Mouse (Mus musculus): ENCODE measurements around the gene Kcne2. TPM values are rescaled to one million over a fixed set of nuclear protein-coding genes. Genes with fewer than 3 reads are reported as not detected.

The Kcne2 gene
- not detected in 2 replicates for polyA plus RNA-seq (2012; rRNA removed)

DNA sequence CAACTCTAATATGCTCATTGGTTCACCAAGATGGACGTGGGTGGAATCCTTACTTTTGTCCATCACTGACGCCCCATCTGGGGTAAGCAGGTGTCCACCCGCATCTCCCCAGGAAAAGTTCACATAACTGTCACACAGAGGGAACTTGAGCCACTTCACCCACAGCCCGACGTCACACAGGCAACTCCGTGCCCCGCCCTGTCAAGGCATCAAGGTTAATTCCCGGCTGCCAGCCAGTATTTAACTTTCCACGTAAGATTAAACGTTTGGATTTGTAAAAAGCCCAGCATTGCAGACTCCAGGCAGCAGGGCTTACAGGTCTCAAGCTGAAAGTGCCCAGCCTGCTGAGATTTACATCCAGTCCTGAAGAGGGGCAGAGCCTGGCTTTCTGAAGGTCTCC is at the start of gene Kcne2:
Kcne2 (plus strand) TSS at position 289 of the 400 bp plus-strand sequence.
- no peak for DNase-seq (ENCODE audit: low read depth)

DNA sequence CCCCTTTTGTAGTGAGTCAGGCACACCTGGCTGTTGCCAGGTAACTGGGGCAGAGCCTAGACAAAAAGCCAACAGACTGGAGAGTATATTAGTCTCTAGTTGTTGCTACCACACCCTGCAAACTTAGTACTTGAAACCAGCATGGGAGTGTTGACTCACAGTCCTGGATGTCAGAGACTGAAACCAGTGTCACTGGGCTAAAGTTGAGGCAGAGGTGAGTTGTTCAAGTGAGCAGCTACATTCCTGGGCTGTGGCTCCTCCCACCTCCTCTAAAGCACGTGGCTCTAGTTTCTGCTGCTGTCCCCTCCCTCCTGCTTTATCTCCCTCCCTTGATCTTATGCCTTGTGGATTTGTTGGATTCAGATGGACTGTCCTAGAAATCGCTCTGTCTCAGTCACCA is 46.3 kb upstream of the Kcne2 start:
- DNase-seq (ENCODE audit: low read depth): no peak

DNA sequence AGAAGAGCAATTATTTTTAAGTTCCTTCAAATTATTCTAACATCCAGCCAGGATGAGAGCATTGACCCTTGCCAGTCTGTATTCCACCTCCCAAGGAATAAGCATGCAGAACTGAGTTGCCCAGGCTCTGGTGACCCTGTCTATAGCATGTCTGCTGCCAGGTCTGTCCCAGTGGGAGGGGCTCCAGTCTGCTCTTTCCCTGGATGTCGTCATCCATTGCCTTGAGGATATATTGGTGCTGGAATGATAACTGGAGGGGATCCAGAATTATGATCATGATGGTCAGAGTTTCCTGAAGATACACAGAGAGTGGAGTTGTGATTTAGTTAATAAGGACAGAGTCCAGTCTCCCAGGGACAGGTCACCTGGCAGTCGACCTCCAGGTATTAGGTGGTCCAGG is 45.2 kb upstream of the Kcne2 start:
- no peak for DNase-seq (ENCODE audit: low read depth)

DNA sequence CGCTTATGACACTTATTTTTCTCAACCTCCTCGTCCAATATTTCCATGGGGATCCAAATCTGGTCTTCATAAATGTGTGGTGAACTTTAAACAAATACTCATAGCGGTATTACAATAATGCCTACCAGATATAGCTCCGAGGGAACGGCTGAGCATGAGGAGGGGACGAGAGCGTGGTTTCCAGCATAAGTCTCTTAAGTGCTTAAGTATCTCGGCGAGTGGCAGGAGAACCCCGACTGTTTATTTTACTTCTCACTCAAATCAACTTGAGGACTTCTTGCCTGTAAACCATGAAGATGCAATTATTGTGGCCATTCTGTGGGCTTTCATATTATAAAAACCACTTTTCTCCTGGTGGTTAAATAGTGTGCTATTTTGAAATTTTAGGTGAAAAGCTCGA is 44.5 kb upstream of the Kcne2 start:
- DNase-seq (ENCODE audit: low read depth): no peak

DNA sequence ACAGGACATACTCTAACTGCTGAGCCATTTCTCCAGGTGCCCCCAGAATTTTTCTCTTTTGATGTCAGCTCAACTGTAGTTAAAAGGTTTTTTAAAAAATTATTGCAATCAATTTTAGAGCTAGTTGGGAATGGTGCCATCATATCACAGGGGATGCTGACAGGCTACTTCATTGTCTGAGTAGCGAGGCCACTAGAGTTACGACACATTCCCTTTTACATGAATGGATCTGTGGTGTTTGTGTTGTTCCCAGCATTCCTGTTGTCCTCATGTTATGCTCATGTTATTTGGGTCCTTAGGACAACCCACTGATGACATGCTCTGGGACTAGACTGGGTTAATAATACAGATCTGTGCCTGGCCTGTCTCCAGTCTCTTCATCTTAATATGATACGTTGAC is 42.5 kb upstream of the Kcne2 start:
- no peak for DNase-seq (ENCODE audit: low read depth)

DNA sequence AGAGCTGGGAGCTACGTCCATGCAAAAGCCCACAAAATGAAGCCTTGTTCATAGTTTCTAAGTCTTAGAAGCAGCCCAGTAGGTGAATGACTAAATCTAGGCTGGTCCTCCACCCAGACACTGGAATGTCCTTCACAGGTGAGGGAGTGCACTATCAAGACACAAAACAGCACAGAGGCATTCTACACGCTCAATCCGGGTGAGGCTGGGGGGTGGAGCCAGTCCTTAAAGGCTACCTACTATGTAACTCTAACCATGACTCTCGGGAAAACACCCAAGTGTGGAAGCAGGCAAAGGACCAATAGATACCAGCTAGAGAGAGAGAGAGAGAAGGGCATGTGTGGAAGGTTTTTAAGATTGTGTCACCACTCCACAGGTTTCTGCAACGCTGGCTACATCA is 41.7 kb upstream of the Kcne2 start:
- DNase-seq (ENCODE audit: low read depth): no peak

DNA sequence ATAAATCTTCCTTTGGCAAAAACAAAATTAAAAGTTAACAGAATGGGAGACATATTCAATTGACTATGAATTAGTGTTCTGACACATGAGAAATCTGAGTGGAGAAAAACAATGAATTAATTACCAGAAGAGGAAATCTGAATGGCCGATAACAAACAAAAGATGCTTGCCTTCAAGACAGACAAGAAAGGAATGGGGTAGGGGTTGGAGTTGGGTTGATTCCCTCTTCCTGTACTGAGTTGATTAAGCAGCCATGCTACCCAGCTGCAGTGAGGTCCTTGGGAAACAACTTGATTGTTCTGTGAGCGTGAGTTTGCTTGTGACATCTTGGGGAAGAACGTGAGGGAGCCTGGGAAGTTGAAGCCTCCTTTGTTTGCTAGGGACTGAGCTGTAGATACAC is 37.9 kb upstream of the Kcne2 start:
- no peak for DNase-seq (ENCODE audit: low read depth)

DNA sequence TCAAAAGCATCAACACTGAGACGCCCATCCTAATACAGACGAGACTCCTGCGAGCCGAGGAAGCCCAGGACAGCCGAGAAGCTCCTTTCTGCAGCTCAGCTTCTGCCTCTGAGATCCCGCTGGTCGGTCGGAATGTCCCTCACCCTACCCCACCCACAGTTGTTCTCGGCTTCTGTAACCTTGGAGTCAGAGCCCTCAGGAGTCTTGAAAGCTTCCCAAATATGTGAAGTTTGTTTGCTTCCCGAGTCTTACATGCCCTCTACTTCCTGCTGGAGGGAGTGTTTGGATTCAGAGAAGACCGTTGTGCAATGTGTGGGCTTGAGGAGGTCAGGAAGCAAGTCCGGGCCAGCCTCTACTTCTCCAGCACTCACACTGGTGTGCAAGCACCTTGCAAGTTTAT is 24.3 kb upstream of the Kcne2 start:
- DNase-seq (ENCODE audit: low read depth): peak; percentile 76

DNA sequence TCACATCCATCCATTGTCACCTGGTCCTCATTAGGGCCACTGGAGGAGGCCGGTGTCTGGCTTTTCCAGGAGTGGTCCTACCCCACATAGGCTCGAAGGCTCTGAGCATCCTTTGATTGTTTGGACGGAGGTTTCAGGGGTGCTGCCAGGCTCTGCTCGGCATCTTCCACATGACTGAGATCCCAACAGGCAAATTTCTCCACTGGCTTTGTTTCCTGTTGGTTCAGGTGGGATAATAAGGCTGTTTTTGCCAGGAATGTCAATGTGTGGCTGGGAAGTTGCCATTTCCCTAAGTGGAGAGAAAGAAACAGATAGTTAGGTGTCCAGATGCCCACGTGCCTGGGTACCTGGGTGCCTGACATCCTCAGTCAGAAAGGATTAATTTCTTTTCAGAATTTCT is 17.7 kb upstream of the Kcne2 start:
- DNase-seq (ENCODE audit: low read depth): no peak

DNA sequence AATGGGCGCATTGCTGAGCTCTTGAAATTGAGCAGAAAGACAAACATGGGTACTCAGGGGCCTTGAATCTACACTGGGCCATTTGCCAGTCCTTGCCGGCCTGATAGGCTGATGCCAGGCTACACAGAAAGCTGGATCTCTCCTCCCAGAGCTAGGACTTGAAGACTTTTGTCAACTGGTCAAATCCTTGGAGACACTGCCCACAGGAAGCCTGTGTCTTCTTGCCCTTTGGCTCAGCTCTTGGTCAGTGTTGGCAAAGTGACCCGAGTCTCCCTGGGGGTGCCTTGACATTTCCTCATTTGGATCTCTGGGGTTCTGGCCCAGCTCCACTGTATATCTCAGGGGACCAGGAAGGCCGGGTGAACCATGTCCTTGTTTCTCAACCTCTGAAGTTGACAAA is 16.7 kb upstream of the Kcne2 start:
- DNase-seq (ENCODE audit: low read depth): no peak

DNA sequence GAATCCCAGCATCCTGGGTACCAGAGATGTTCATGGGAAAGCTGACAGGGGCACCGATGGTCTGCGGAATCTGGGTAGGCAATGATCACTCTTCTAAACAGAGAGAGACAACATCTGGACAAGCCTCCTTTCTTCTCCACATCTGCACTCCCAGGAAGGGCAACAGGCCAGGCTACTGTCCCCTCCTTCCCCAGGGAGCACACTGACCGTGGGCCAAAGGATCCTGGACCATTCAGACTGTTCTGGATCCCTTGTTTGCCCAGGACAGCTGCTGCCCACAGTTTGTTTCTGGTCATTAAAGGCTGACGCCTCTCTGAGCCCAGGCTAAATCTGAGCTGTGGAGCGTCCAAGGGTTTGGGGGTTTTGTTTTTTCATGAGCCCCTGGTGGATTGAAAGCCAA is 9.5 kb upstream of the Kcne2 start:
- DNase-seq (ENCODE audit: low read depth): no peak

DNA sequence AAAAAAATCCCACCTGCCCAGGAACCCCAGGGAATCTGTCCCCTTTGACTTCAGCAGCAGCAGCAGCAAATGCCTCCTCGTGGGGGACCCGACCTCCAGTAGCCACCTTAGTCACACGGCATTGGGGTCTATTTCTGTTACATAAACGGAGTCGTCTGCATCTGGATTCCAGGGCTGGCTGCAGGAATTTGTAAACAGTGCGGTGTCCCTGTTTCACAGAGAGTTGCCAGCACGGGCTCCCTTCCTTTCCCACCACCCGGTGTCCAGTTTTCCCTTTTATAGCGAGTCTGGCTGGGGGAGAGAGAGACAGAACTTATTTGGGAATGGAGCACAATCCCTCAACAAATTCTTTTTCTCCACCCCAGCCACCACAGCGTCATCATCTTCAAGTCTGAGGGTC is 7.1 kb upstream of the Kcne2 start:
- no peak for DNase-seq (ENCODE audit: low read depth)

DNA sequence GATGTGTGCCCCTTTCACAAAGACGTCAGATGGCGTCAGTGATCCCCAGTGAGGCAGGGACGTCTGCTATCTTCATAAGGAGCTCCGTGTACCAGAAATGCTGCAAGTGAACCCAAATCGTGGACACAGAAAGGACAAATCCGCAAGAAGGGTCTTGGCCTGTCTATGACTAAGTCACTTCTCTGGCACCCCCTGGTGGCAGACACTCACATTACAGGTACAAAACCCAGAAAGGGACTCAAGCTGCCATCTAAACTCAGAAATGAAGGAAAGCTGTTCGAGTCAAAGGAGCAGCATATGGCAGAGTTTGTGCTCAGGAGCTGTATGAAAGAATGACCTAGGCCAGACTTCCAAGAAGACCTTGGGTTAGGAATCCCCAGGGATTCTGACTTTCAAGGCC is 5.6 kb upstream of the Kcne2 start:
- no peak for DNase-seq (ENCODE audit: low read depth)

DNA sequence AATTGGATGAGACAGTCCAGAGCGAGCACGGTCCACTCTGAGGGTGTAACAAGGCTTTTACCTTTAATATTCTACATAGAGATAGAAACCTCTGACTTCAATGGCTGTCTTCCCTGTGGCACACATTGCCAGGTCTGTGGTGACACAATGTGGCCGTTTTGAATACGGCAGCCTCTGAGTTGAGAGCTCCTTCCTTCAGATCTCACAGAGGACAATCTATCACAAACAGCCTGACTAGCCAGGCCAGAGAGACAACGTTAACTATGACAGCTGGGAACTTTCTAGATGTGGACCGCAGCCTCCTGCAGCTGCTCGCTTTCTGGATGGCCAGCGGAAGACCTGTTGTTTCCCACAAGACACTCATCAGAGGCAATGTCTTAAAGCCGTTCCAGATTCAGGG is 3.4 kb upstream of the Kcne2 start:
- DNase-seq (ENCODE audit: low read depth): no peak

DNA sequence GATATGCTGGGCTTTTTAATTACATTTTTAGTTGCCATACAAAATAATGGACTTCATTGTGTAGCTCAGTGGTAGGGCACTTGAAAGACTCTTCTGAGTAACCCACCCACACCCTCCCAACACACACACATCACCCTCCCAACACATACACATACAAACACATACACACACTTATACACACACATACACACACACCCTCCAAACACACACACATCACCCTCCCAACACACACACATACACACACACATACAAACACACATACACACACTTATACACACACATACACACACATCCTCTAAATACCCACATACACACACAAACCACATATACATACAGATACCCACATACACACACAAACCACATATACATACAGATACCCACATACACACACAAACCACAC is 2.1 kb upstream of the Kcne2 start:
- no peak for DNase-seq (ENCODE audit: low read depth)

DNA sequence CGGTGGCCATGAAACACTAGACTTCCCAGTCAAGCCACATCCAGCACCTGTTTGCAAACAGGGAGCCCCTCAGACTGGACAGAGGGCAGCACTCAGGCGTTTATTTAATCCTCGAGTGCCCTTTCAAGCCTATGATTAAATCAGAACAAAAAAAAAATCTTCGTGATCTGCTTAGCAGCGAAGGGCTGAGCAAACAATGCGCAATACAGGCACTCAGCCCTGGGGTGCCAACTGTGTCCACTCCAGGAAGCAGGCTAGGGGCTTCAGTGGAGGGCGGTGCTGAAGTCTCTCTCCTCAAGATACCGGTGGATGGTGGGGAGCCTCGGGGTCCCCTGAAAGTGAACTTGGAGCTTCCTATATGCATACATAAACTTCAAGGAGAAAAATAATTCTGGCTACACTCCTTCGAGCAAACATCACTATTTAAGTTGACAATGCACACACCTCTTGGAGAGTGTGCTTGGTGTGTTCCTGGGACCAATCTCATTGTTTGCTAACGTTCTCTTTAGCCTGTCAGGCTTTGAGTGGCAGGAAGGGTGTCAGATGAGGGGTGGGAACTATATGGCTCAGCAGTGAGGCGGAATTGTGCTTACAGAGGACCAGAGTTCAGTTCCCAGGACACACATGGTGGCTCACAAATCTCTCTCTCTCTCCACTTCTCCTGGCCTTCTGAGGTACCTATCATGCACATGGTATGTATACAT is 2.2 kb downstream of the Kcne2 start:
- no peak for DNase-seq (ENCODE audit: low read depth)

DNA sequence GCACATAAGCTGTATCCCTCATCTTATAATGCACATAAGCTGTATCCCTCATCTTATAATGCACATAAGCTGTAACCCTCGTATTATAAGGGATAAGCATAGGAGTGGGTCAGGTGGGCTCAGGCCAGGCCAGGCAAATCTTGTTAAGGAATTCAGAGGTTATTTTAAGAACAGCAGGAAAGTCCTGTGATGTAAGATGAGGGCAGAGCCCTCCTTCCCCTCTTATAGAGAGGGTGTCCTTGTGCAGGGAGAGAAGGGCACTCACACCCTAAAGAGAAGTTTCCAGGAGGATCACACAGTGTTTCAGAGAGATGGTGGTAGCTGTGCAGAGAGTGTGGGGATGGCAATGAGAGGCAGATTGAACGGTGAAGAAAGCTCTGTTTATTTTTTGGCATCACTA is 3.1 kb downstream of the Kcne2 start:
- no peak for DNase-seq (ENCODE audit: low read depth)

DNA sequence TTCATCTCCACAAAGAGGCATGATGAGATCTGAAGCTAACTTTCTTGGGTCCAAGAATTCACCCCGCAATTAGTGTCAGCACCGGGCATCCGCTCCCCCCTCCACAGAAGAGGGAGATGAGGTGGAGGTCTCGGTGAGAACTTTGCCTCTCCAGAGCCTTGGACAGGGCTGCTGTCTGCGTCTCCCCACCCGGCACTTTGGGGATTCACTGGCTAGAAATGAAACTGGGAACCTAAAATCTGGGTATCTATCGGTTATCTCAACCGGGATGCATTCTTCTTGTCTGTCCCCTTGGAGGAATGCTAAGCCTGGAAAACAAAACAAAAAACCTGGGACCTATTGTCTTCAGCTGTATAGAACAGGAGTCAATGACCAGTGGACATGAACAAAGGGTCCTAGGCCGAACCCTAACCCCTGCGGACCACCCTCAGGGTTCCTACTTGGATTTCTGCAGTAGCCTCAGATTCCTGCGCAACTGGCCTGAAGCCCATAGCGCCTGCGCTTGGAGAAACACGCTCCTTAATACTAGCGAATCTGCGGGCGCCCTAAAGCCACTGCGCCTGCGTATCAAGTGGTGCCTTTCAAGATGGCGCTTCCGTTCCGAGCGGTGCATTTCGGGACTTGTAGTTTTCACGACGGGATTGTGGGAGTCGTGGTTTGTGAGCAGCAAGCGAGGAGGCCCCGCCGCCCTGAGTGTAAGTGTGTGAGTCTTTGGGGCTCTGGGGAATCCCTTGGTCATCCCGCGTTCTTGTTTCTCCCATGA is 8.6 kb downstream of the Kcne2 start, which contains the start of gene Smim11:
Smim11 (plus strand) TSS at position 638 of the 763 bp plus-strand sequence.
- DNase-seq (ENCODE audit: low read depth): peak; percentile 79

DNA sequence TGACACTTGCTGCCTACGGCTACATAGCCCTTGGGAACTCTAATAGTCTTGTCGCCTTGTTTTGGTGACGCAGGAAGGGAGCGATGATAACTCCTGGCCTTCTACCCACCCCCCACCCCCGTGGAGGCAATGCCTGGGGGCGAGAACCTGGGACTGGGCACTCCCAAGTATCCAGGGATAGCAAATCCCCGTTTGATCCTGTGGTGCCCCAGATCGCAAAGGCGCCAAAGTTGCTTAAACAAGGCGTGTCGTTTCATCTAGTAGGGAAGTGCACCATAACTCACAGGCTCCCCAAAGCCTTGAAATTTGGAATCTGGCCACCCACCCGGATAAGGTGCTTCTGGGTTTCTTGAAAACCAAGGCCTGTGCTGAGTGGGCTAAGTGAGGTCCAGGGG is 9.2 kb downstream of the Kcne2 start:
- DNase-seq (ENCODE audit: low read depth): no peak

DNA sequence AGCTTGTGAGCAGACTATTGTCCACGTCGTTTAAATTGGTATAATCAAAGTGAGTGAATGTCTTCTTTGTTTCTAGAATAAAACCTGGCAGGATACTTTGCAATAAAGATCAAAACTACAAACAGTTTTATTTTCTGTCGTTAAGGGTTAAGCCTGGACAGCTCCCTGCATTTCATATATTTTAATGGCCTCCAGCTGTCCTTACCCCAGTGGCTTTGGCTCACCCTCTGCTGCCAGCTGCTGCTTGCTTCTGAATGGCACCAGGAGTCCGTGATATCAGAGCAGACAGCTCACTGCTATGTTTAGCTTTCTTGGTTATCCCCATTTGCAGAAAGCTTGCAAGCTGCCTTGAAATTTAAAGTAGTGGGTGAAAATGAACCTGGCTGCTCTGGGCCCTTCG is 9.8 kb downstream of the Kcne2 start:
- no peak for DNase-seq (ENCODE audit: low read depth)

DNA sequence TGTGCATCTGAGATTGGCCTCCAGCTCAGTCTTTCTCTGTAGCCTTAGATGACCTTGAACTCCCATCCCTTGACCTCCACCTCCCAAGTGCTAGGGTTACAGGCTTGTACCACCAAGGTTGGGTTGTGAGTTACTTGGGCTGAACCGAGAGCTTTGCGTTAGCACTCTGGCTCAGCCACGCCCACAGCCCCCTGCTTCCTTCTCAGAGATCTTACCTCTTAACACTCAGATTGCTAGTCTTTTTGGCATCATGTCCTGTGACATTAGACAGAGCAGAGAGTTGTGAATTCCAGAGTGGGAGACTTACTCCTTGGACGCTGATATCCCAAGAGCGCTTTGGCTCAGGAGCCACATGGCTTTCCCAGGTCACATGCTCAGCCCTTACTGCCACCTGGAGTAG is 10.3 kb downstream of the Kcne2 start:
- DNase-seq (ENCODE audit: low read depth): no peak

DNA sequence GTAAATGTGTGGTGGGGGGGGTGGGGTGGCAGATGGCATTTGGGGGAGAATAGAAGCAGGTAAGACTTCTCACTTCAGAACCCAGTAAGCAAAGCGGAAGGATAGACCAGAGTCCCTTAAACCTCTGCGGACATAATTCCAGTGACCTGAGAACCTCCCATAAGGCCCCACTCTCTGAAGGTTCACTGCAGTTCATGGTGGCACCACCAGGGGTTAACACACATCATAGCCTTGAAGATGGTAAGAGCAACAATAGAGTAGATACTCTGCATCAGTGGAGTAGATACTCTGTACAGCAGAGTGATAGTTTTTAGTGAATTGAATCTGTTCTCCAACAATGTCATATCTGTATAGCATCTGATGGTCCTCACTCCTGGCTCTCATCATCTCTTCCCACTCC is 13.3 kb downstream of the Kcne2 start:
- no peak for DNase-seq (ENCODE audit: low read depth)

DNA sequence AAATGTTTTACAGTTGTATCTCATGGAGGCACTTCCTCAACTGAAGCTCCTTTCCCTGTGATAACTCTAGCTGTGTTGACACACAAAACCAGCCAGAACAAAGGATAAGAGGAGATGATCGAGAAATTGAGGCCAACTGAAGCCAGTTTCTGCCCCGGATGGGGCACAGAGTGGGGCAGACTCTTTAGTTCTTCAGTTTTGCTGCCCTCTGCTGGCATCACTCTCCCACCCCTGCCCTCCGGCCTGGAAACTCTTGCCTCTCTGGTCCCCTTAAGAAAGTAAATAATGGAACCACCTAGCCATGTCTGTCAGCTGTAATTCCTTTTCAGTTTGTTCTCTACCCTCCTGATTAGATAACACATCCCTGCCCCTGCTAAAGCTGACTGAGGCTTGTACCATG is 15.8 kb downstream of the Kcne2 start:
- DNase-seq (ENCODE audit: low read depth): no peak

DNA sequence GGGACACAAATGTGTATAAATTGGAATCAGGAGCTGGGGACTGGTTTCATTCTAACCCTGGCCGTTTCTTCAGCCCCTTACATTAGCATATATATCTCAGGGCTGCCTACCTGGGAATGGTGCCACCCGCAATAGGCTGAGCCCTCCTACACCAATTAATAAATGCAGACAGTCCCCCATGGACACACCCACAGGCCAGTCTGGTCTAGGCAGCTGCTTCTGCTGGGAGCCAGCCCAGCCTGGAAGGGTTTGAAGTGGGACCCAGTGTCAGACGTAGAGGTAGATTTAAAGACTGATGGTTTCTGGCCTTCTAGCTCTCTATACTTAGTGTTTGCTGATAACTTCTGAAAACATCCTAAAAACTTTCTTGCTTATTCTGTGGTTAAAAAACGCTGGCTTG is 16.9 kb downstream of the Kcne2 start:
- no peak for DNase-seq (ENCODE audit: low read depth)

Measured in gonadal fat pad, adult 2 months (tissue).